Mouse (Mus musculus) embryonic facial prominence, embryonic 14.5 days (tissue): ENCODE measurements at regions not wholly inside any gene's neighbourhood (a gene's known extent, or its start where the extent isn't known, plus 50 kb on each side); places are given as distances from the start of the nearest gene placed in this dataset.

ENCODE experiments used
- ATAC-seq: fragments of 200-750 bp; cut with Nextera tagmentation; 2 replicates; pipeline ENCODE4 v1.8.0; 2017; ENCODE audit warnings: low read depth, moderate number of reproducible peaks, moderate TSS enrichment
- DNase-seq: peaks from one replicate; pipeline ENCODE4 v3.0.0-alpha.2; 2015; ENCODE audit warnings: low spot score
- H3K27ac ChIP-seq: fragments of 300-500 bp; sonication (generic); replicated peaks from 2 replicates; pipeline ENCODE4 v1.5.1; 2014; ENCODE audit warnings: low read depth, mild to moderate bottlenecking, low read length, moderate library complexity
- H3K27me3 ChIP-seq: fragments of 300-500 bp; sonication (generic); replicated peaks from 2 replicates; pipeline ENCODE4 v1.6.1; 2014; ENCODE audit warnings: low read length; ENCODE audit not compliant: control insufficient read depth, insufficient read depth
- H3K36me3 ChIP-seq: fragments of 300-500 bp; sonication (generic); 2 replicates; pipeline ENCODE4 v1.6.1; 2014; ENCODE audit warnings: low read length, mixed read lengths; ENCODE audit not compliant: control insufficient read depth, insufficient read depth
- H3K4me1 ChIP-seq: fragments of 300-500 bp; sonication (generic); 2 replicates; pipeline ENCODE4 v1.6.1; 2014; ENCODE audit warnings: antibody characterized with exemption, low read length; ENCODE audit not compliant: control insufficient read depth, insufficient read depth
- H3K4me2 ChIP-seq: fragments of 300-500 bp; sonication (generic); 2 replicates; pipeline ENCODE4 v1.6.1; 2014; ENCODE audit warnings: low read depth, mild to moderate bottlenecking, low read length, moderate library complexity, mixed read lengths
- H3K4me3 ChIP-seq: fragments of 300-500 bp; sonication (generic); 2 replicates; pipeline ENCODE4 v1.5.1; 2014; ENCODE audit warnings: low read depth, mild to moderate bottlenecking, low read length
- H3K9ac ChIP-seq: fragments of 300-500 bp; sonication (generic); 2 replicates; pipeline ENCODE4 v1.6.1; 2014; ENCODE audit warnings: low read depth, mild to moderate bottlenecking, low read length, moderate library complexity, mixed read lengths
- H3K9me3 ChIP-seq: fragments of 300-500 bp; sonication (generic); 2 replicates; pipeline ENCODE4 v1.6.1; 2016; ENCODE audit warnings: low read length; ENCODE audit not compliant: control insufficient read depth
- WGBS: fragments of 180-500 bp; shearing (Covaris S2); extraction: QIAGEN DNeasy Blood & Tissue Kit; methylation state at CpG from one replicate; pipeline ENCODE4 v1.1.7; 2014; 5-methylcytosine and 5-hydroxymethylcytosine counted together

DNA sequence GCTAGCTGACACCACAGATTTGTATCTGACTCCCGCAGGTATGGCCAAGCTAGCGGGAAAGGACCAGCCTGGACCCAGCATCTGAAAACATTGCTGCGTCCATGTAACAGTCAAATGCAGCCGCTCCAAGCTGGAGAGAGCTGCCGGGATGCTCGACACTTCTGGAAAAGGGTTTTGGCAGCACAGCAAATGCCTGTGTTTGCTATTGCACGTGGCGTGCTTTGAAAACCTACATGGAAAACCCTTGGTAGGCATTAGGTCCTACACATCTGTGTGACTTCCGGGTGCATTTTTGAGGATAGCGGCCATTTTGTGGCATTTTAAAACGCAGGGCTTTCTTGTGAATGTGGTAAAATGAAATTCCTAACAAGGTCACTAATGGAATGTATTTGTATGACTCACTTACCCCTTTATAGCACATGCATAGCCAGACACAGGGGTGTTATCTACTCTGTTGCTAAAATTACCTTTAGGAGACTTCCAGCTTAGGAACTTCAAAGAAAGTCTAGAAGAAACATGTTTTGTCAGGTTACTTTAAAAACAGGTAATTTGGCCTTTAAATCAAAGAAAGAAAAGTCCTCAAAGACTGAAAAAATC is 345.9 kb upstream of the Gm11114 start:
- no peaks in the 10 kb centered on the region for H3K27me3 ChIP-seq
- H3K4me3 ChIP-seq: no peak overlapping the region
- no peak overlapping the region for H3K27ac ChIP-seq
- no peaks in the 10 kb centered on the region for H3K36me3 ChIP-seq
- 87% methylated on average over 11 of the region's 11 CpGs for WGBS
- no peaks in the 10 kb centered on the region for H3K4me1 ChIP-seq
- no peak overlapping the region for H3K9ac ChIP-seq
- ATAC-seq (no peak), DNase-seq (no peak)
- H3K4me2 ChIP-seq: no peak overlapping the region
- no peaks in the 10 kb centered on the region for H3K9me3 ChIP-seq

DNA sequence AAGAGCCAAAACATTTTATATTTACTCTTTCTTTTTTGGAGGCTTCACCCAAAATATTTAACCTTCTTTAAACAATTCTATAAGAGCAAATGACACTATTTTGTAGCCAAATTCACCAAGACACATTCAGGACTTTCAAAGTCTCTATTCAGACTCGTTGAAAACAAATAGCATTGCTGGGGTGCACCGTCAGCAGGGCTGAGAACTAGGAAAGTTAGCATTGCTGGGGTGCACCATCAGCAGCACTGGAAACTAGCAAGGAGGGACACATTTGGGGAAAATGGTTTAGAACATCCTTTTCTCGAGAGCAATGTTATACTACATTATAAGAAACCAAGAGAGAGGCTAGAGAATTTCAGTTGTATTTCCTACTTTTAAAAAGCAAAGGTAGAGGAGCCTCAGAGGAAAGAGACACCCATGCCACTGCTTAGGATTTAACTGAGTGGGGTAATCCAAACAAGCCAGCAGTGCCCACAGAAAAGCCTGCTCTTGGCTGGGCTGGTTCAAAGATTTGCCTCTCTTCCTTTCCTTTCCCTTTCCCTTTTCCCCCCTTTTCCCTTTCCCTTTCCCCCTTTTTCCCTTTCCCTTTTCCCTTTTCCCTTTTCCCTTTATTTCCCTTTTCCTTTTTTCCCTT is 342.5 kb upstream of the Gm11114 start:
- Histone ChIP-seq H3K9ac (no peak overlapping the region), H3K4me2 (no peak overlapping the region), H3K27ac (no peak overlapping the region), H3K27me3 (no peaks in the 10 kb centered on the region), H3K36me3 (no peaks in the 10 kb centered on the region), H3K4me1 (no peaks in the 10 kb centered on the region), H3K9me3 (no peaks in the 10 kb centered on the region), H3K4me3 (no peak overlapping the region)
- 80% methylated on average over 3 of the region's 3 CpGs for WGBS
- no peak for ATAC-seq
- no peak for DNase-seq

DNA sequence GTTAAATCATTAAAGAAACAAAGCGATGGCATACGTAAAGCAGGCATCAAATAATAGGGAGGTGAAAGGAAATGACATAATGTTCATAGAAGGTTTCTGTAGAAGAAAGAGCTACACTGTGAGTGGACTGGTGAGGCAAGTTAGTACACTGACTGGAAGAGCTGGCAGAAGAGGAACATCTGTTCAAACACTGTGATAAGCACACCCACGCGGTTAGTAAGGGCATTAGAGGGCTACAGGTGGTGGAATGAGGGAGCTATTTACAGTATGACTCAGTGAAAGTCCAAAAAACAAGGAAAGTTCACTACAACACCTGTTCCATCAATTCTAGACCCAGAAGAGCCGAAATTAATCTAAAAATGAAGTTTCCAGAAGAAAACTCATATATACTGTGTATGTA is 335.1 kb upstream of the Gm11114 start:
- 82% methylated on average over 5 of the region's 5 CpGs for WGBS
- Histone ChIP-seq H3K4me1 (no peaks in the 10 kb centered on the region), H3K9me3 (no peaks in the 10 kb centered on the region), H3K4me3 (no peak overlapping the region), H3K4me2 (no peak overlapping the region), H3K27ac (no peak overlapping the region), H3K9ac (no peak overlapping the region), H3K27me3 (no peaks in the 10 kb centered on the region), H3K36me3 (no peaks in the 10 kb centered on the region)
- DNase-seq (no peak), ATAC-seq (no peak)

DNA sequence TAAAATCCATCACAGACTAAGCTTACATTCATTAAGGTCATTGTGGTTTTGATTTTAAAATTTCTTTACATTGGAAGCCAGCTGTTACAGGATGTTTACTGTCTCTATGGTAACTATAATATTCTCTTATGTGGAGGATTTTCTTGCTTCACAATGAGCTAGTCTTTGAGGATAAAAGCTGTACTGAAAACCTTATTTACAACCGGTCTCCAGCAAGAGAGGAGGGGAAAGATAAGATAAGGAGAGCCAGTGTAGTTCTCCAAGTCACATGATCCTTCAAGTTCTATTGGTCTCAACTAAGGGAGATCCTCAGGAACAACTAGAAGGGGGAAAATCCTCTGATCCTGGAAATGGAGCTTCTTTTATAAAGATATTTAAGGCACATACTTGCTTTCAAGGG is 309.2 kb upstream of the Gm11114 start:
- Histone ChIP-seq H3K9me3 (0 out of 2 replicates have a peak, but pooled peaks cover under 1% of the 10 kb centered on the region), H3K4me2 (no peak overlapping the region), H3K9ac (no peak overlapping the region), H3K4me3 (no peak overlapping the region), H3K27ac (no peak overlapping the region), H3K36me3 (no peaks in the 10 kb centered on the region), H3K27me3 (no peaks in the 10 kb centered on the region), H3K4me1 (no peaks in the 10 kb centered on the region)
- DNase-seq: no peak
- WGBS: 46% methylated on average over 1 of the region's 1 CpGs
- no peak for ATAC-seq

DNA sequence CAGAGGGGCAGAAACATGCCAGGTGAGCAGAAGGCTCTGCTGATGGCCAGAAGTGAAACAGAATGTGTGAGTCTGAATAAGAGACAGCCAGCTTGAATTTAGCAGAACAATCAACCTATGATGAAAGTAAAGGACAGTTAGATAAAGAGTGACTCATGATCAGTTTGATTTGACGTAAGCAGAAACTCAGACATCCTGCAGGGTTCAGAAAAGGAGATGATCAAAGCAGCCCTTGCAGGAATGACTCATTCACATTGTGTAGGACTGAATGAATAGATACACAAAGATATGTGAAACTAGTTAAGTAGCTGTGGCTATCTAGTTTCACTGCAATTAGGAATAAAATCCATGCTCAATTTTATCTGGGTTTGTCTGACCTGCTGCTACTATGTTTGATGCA is 301.2 kb upstream of the Gm11114 start:
- H3K4me2 ChIP-seq: no peak overlapping the region
- ATAC-seq (no peak), DNase-seq (no peak)
- H3K9me3 ChIP-seq: no peaks in the 10 kb centered on the region
- no peaks in the 10 kb centered on the region for H3K27me3 ChIP-seq
- no peak overlapping the region for H3K4me3 ChIP-seq
- H3K4me1 ChIP-seq: no peaks in the 10 kb centered on the region
- no peak overlapping the region for H3K9ac ChIP-seq
- H3K27ac ChIP-seq: no peak overlapping the region
- no peaks in the 10 kb centered on the region for H3K36me3 ChIP-seq
- WGBS: 56% methylated on average over 1 of the region's 1 CpGs

DNA sequence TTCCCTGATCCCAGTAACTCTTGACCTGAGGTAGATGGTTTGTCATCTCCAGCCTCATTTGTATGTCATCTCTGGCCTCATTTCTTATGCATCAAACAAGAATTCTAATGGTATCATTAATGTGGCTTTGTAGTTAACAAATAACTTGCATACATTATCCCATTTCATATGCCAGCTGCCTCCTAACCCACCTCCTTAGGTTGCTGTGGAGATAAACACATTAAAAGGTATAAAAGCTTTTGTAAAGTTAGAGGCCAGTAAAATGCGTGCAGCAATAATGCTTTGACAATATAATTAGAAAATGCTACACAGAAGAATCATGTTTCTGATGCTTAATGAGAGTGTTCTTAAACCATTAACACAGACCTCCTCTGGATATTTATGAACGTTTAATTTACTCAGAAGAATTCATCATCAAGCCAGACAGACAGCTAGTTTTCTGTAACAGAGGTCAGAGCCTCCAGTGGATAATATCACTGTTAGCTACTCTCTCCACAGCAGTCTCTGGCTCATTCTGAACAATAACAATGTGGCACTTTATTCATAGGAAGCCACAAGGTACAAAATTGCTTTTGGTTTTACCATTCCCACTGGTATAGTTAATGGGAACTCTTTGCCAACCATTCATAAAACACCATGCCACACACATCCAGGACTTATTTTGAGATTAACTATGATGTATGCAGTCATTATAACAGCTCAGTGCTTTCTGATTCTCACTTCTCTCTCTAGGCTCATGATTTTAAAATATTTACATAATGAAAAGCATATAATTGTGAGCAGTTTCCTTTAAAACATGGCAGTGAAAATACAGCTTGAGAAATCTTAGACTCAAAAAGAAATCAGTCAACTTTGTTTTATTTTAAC is 264.2 kb upstream of the Gm11114 start:
- no peaks in the 10 kb centered on the region for H3K4me1 ChIP-seq
- DNase-seq: peak; percentile 1
- no peaks in the 10 kb centered on the region for H3K36me3 ChIP-seq
- H3K27ac ChIP-seq: no peak overlapping the region
- no peak overlapping the region for H3K4me2 ChIP-seq
- no peaks in the 10 kb centered on the region for H3K9me3 ChIP-seq
- no peaks in the 10 kb centered on the region for H3K27me3 ChIP-seq
- no peak for ATAC-seq
- WGBS: 63% methylated on average over 2 of the region's 2 CpGs
- no peak overlapping the region for H3K9ac ChIP-seq
- no peak overlapping the region for H3K4me3 ChIP-seq

DNA sequence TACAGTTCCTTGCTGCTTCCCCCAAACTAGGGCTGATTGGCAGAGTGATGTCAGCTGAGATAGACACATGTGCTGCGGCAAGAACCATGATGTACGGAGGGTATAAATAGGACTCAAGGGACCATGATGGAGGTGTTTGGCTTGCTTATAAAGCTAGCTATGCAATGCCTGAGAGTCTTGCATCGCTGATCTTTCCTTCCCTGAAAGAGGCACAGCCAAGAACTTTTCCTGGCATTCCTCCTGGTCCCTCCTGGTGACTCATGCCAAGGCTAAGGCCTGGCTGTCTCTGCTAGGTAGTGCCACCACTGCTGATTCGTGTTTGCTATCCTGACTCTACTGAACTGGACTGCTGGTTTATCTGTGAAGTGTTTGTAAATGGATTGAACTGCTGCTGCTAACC is 260.0 kb upstream of the Gm11114 start:
- Histone ChIP-seq H3K27me3 (no peaks in the 10 kb centered on the region), H3K36me3 (no peaks in the 10 kb centered on the region), H3K9ac (no peak overlapping the region), H3K9me3 (no peaks in the 10 kb centered on the region), H3K27ac (no peak overlapping the region), H3K4me3 (no peak overlapping the region), H3K4me1 (no peaks in the 10 kb centered on the region), H3K4me2 (no peak overlapping the region)
- no peak for ATAC-seq
- DNase-seq: no peak
- WGBS: 77% methylated on average over 4 of the region's 4 CpGs

DNA sequence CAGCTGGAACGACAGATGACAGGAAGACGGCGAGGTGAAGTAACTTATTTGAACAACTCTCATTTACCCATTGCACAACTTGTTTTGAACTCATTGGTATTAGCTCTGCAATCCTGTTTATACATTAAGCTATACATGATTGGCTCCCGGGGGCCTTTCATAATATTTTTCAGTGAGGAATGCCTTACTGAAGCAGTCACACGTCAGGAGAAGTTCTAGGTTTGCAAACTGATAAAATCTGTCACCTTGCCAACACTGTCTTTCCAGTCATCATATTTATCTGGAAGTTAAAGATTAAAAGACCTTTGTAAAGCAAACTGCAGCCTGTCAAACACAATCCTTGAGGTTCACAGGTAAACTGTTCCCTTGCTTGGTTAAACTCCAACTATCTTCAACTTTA is 232.6 kb upstream of the Gm11114 start:
- WGBS: 73% methylated on average over 5 of the region's 5 CpGs
- DNase-seq (no peak), ATAC-seq (no peak)
- no peak overlapping the region for H3K4me3 ChIP-seq
- no peaks in the 10 kb centered on the region for H3K36me3 ChIP-seq
- no peak overlapping the region for H3K9ac ChIP-seq
- H3K9me3 ChIP-seq: no peaks in the 10 kb centered on the region
- no peak overlapping the region for H3K4me2 ChIP-seq
- no peaks in the 10 kb centered on the region for H3K4me1 ChIP-seq
- H3K27me3 ChIP-seq: no peaks in the 10 kb centered on the region
- no peak overlapping the region for H3K27ac ChIP-seq
